Mouse (Mus musculus) G1E (cell line): ENCODE measurements around the gene Usp49.

Source experiments
- CTCF ChIP-seq: IDR thresholded peaks from 2 replicates; pipeline ENCODE4 v1.5.1; 2012; ENCODE audit warnings: low read depth, low read length, inconsistent platforms, mixed read lengths
- GATA1 ChIP-seq: IDR thresholded peaks from 2 replicates; pipeline ENCODE4 v1.6.1; 2012; ENCODE audit warnings: borderline replicate concordance, low read length, inconsistent platforms, mixed read lengths

DNA sequence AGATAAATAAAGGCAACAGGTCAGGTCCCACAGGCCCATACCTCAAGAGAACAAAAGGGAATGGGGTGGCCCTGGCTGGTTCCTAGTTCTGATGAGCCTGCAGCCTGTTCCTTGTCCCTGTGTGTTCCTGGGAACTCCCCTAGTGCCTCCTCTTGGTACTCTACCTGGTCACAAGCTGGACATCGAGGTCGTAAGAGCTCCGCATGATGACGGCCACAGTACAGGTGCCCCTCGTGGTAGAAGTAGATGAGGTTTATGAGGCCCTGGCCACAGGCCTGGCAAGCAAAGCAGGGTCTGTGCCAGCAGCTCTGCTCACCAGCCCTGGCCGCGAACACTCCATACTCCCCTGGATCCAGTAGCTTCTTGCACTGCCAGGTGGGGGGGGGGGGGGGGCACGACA, 59.4 kb downstream of the Usp49 start:
- TF ChIP-seq CTCF (no peak), GATA1 (no peak)
